Mouse (Mus musculus) lung, embryonic 15.5 days (tissue): ENCODE data around the gene Osgep. TPM values are rescaled to one million over a fixed set of nuclear protein-coding genes. Genes with fewer than 3 reads are reported as not detected.
"Not testable (repeated sequence)": the region's sequence is repeated elsewhere in the genome, so short reads cannot be mapped to it uniquely, and the experiment has no call there.

Experiments
- ATAC-seq: fragments of 200-750 bp; cut with Nextera tagmentation; 2 replicates; pipeline ENCODE4 v1.8.0; 2017; ENCODE audit warnings: moderate number of reproducible peaks, borderline replicate concordance; ENCODE audit not compliant: low FRiP score, low TSS enrichment; ENCODE audit errors: extremely low read depth
- H3K27ac ChIP-seq: fragments of 300-500 bp; sonication (generic); 2 replicates; pipeline ENCODE4 v1.5.1; 2015; ENCODE audit warnings: moderate library complexity, mild to moderate bottlenecking, inconsistent platforms
- H3K27me3 ChIP-seq: fragments of 300-500 bp; sonication (generic); 2 replicates; pipeline ENCODE4 v1.6.1; 2015; ENCODE audit warnings: inconsistent platforms
- H3K36me3 ChIP-seq: fragments of 300-500 bp; sonication (generic); 2 replicates; pipeline ENCODE4 v1.6.1; 2015; ENCODE audit warnings: inconsistent platforms
- H3K4me1 ChIP-seq: fragments of 300-500 bp; sonication (generic); 2 replicates; pipeline ENCODE4 v1.6.1; 2015; ENCODE audit warnings: inconsistent platforms
- H3K4me2 ChIP-seq: fragments of 300-500 bp; sonication (generic); 2 replicates; pipeline ENCODE4 v1.6.1; 2015; ENCODE audit warnings: inconsistent platforms, mild to moderate bottlenecking, moderate library complexity
- H3K4me3 ChIP-seq: fragments of 300-500 bp; sonication (generic); 2 replicates; pipeline ENCODE4 v1.5.1; 2015; ENCODE audit warnings: mild to moderate bottlenecking, inconsistent platforms
- H3K9ac ChIP-seq: fragments of 300-500 bp; sonication (generic); 2 replicates; pipeline ENCODE4 v1.6.1; 2015; ENCODE audit warnings: inconsistent platforms
- H3K9me3 ChIP-seq: fragments of 300-500 bp; sonication (generic); 2 replicates; pipeline ENCODE4 v1.6.1; 2016; ENCODE audit warnings: inconsistent platforms
- WGBS: fragments of 180-500 bp; shearing (Covaris S2); methylation state at CpG from one replicate; pipeline ENCODE4 v1.1.7; 2015; 5-methylcytosine and 5-hydroxymethylcytosine counted together
- polyA plus RNA-seq: library from polyadenylated mRNA; unstranded; fragments of >200 nt; fragmentation: Nextera tagmentation; extraction: Ambion mirVana; gene quantifications from 2 replicates; pipeline ENCODE4 v1.2.1, GENCODE M21; 2015

Osgep gene
- polyA plus RNA-seq, 1 experiment from 2014 or later: 174 TPM

GRCm38 (mm10) chr14:50870805-50871143 lies 53.9 kb downstream of the Osgep start:
- Histone ChIP-seq H3K4me2 (peak overlapping the region; percentile 67), H3K9ac (peak overlapping the region; percentile 50; the same call in 1 of the 2 replicates), H3K36me3 (peaks cover 3% of the 10 kb centered on the region; the same call in 1 of the 2 replicates), H3K4me3 (peak overlapping the region; percentile 53), H3K27me3 (no peaks in the 10 kb centered on the region), H3K4me1 (peaks cover 8% of the 10 kb centered on the region; the same call in 1 of the 2 replicates), H3K9me3 (no peaks in the 10 kb centered on the region), H3K27ac (peak overlapping the region; percentile 68; the same call in 1 of the 2 replicates)
- ATAC-seq: peak; percentile 43
- WGBS: 8% methylated on average over 5 of the region's 5 CpGs

GRCm38 (mm10) chr14:50869889-50870804 lies 54.5 kb downstream of the Osgep start, which contains the start of gene Tep1:
TSS of gene Tep1 (minus strand) at chr14:50870560.
- peak; percentile 91 for ATAC-seq
- WGBS: 6% methylated on average over 32 of the region's 32 CpGs
- H3K4me3 ChIP-seq: peak within 1 kb of the TSS; percentile 53

GRCm38 (mm10) chr14:50868656-50869055 lies 56.0 kb downstream of the Osgep start:
- peaks cover 3% of the 10 kb centered on the region; the same call in 1 of the 2 replicates for H3K36me3 ChIP-seq
- no peaks in the 10 kb centered on the region for H3K9me3 ChIP-seq
- no peak for ATAC-seq
- H3K4me2 ChIP-seq: no peak overlapping the region
- H3K4me3 ChIP-seq: no peak overlapping the region
- H3K27ac ChIP-seq: no peak overlapping the region
- no peaks in the 10 kb centered on the region for H3K27me3 ChIP-seq
- WGBS: 84% methylated on average over 5 of the region's 5 CpGs
- peaks cover 8% of the 10 kb centered on the region; the same call in 1 of the 2 replicates for H3K4me1 ChIP-seq
- no peak overlapping the region for H3K9ac ChIP-seq

More at GRCm38 (mm10) chr14:50869889-50870804, 54.5 kb downstream of the Osgep start, which contains the start of gene Tep1:
- H3K4me2 ChIP-seq: peak within 1 kb of the TSS; percentile 67
- H3K27me3 ChIP-seq: no peaks in the 10 kb centered on the region
- H3K27ac ChIP-seq: peak within 1 kb of the TSS; percentile 68
- H3K4me1 ChIP-seq: peaks cover 8% of the 10 kb centered on the region; the same call in 1 of the 2 replicates
- peaks cover 3% of the 10 kb centered on the region; the same call in 1 of the 2 replicates for H3K36me3 ChIP-seq
- no peaks in the 10 kb centered on the region for H3K9me3 ChIP-seq
- peak within 1 kb of the TSS; percentile 50 for H3K9ac ChIP-seq

GRCm38 (mm10) chr14:50868211-50868610 lies 56.5 kb downstream of the Osgep start:
- H3K9me3 ChIP-seq: no peaks in the 10 kb centered on the region
- no peak overlapping the region for H3K4me3 ChIP-seq
- ATAC-seq: no peak
- H3K9ac ChIP-seq: no peak overlapping the region
- H3K36me3 ChIP-seq: peaks cover 3% of the 10 kb centered on the region; the same call in 1 of the 2 replicates
- H3K27me3 ChIP-seq: no peaks in the 10 kb centered on the region
- H3K4me2 ChIP-seq: no peak overlapping the region
- 70% methylated on average over 4 of the region's 4 CpGs for WGBS
- H3K4me1 ChIP-seq: peaks cover 8% of the 10 kb centered on the region; the same call in 1 of the 2 replicates
- no peak overlapping the region for H3K27ac ChIP-seq

GRCm38 (mm10) chr14:50866966-50867365 lies 57.7 kb downstream of the Osgep start:
- no peaks in the 10 kb centered on the region for H3K27me3 ChIP-seq
- H3K36me3 ChIP-seq: peaks cover 3% of the 10 kb centered on the region; the same call in 1 of the 2 replicates
- 96% methylated on average over 3 of the region's 3 CpGs for WGBS
- H3K4me1 ChIP-seq: peaks cover 8% of the 10 kb centered on the region; the same call in 1 of the 2 replicates
- H3K9me3 ChIP-seq: no peaks in the 10 kb centered on the region
- H3K4me2 ChIP-seq: no peak overlapping the region
- no peak overlapping the region for H3K4me3 ChIP-seq
- H3K27ac ChIP-seq: no peak overlapping the region
- no peak overlapping the region for H3K9ac ChIP-seq
- ATAC-seq: no peak

- ATAC-seq, H3K9ac ChIP-seq, H3K36me3 ChIP-seq, H3K4me3 ChIP-seq, H3K9me3 ChIP-seq, H3K27me3 ChIP-seq, H3K4me2 ChIP-seq, H3K4me1 ChIP-seq, H3K27ac ChIP-seq: not testable (repeated sequence)
Measured at GRCm38 (mm10) chr14:50865005-50865404, 59.7 kb downstream of the Osgep start.

GRCm38 (mm10) chr14:50862641-50863040 lies 62.1 kb downstream of the Osgep start:
- H3K27ac ChIP-seq: no peak overlapping the region
- H3K4me2 ChIP-seq: no peak overlapping the region
- 83% methylated on average over 10 of the region's 10 CpGs for WGBS
- no peaks in the 10 kb centered on the region for H3K9me3 ChIP-seq
- no peak overlapping the region for H3K9ac ChIP-seq
- H3K4me1 ChIP-seq: no peaks in the 10 kb centered on the region
- no peak for ATAC-seq
- H3K4me3 ChIP-seq: no peak overlapping the region
- H3K27me3 ChIP-seq: no peaks in the 10 kb centered on the region
- peaks cover 6% of the 10 kb centered on the region; the same call in 1 of the 2 replicates for H3K36me3 ChIP-seq

Other genes with a start within 250 kb of the Osgep start
- not detected in 2 replicates for gene Olfr747, start 231.7 kb downstream of the Osgep start, polyA plus RNA-seq
- gene Olfr748, start 217.5 kb downstream of the Osgep start, polyA plus RNA-seq: not detected in 2 replicates
- gene Olfr749, start 179.8 kb downstream of the Osgep start, polyA plus RNA-seq: not detected in 2 replicates
- 69.0 and 74.1 TPM in 2 replicates for gene Ttc5, start 139.4 kb downstream of the Osgep start, polyA plus RNA-seq
- gene Ccnb1ip1, start 117.2 kb downstream of the Osgep start, polyA plus RNA-seq: not detected in 2 replicates
- gene Parp2, start 117.1 kb downstream of the Osgep start, polyA plus RNA-seq: 60.8 and 61.2 TPM in 2 replicates
- gene Tep1, start 54.3 kb downstream of the Osgep start, polyA plus RNA-seq: 5.3 and 6.2 TPM in 2 replicates
- gene Klhl33, start 27.4 kb downstream of the Osgep start, polyA plus RNA-seq: 0.36 and 0.50 TPM in 2 replicates
- 222 and 228 TPM in 2 replicates for gene Apex1, start 75 bp upstream of the Osgep start, polyA plus RNA-seq
- gene Pip4p1, start 6.0 kb upstream of the Osgep start, polyA plus RNA-seq: 46.7 and 53.4 TPM in 2 replicates
- gene Pnp, start 6.2 kb upstream of the Osgep start, polyA plus RNA-seq: 68.1 and 69.5 TPM in 2 replicates
- gene Gm49342, start 19.6 kb upstream of the Osgep start, polyA plus RNA-seq: not detected in 2 replicates
- gene Pnp2, start 31.1 kb upstream of the Osgep start, polyA plus RNA-seq: 0.38 and 0.76 TPM in 2 replicates
- gene Rnase10, start 82.9 kb upstream of the Osgep start, polyA plus RNA-seq: 0.25 and 0.28 TPM in 2 replicates
- not detected in 2 replicates for gene Rnase9, start 117.0 kb upstream of the Osgep start, polyA plus RNA-seq
- gene Rnase11, start 125.3 kb upstream of the Osgep start, polyA plus RNA-seq: not detected in 2 replicates
- not detected in 2 replicates for gene Rnase12, start 132.8 kb upstream of the Osgep start, polyA plus RNA-seq
- gene Olfr750, start 149.5 kb upstream of the Osgep start, polyA plus RNA-seq: not detected in 2 replicates
- 33.9 and 38.7 TPM in 2 replicates for gene Rnase4, start 166.2 kb upstream of the Osgep start, polyA plus RNA-seq
- 7.6 and 7.7 TPM in 2 replicates for gene Ang, start 166.3 kb upstream of the Osgep start, polyA plus RNA-seq
- gene Eddm3b, start 189.5 kb upstream of the Osgep start, polyA plus RNA-seq: not detected in 2 replicates
- gene Rnase6, start 199.0 kb upstream of the Osgep start, polyA plus RNA-seq: 1.2 and 1.9 TPM in 2 replicates
- gene Rnase1, start 221.9 kb upstream of the Osgep start, polyA plus RNA-seq: 0.30 and 0.44 TPM in 2 replicates
- gene Rnase2b, start 237.4 kb upstream of the Osgep start, polyA plus RNA-seq: not detected in 2 replicates